Mouse (Mus musculus) frontal cortex, adult (tissue): Measurements from ENCODE around the gene Olfr1231.

Experiments
- ATAC-seq: cut with Nextera tagmentation; 2 replicates; pipeline ENCODE4 v1.9.2; 2017; ENCODE audit warnings: mild to moderate bottlenecking, moderate library complexity, mixed read lengths; ENCODE audit not compliant: low TSS enrichment

Gene Olfr1231

DNA sequence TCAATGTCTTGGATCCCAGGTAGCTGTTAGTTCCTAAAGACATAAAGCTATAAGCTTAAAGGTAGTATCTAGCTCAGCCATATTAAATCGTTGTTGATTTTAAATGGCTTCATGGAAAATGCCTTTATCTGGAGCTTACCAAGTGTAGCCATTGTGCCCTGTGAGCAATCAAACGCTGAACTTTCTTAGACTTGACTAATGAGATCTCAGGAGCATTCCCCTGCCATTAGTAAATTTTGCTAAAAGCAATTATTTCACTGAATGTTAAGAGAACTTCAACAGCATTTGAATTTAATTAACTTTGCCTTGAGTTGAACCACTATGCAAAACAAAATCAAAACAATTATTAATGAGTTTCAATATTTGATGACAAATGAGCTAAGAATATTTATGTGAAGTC, at the start of gene Olfr1231:
Gene Olfr1231 (minus strand): TSS at position 101 of the 400 bp plus-strand sequence.
- no peak for ATAC-seq

DNA sequence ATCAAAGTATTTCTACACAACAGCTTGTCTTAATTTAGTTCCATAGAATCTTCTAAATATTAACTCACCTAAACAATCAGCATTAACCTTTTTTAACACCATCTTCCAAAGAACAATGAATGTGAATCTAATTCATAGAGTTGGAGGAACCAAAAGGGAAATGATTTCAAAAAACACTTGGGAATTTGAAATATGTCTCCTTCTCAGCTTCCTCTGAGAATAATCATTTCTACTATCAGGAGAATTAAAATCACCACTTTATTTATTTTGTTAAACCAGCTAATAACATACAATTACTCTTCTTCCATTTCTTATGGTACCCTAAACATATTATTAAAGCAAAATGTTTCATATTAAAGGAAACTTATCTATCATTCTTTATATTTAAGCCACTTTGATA, 35.4 kb upstream of the Olfr1231 start, which contains the start of gene Olfr1233:
Gene Olfr1233 (minus strand): TSS at position 101 of the 400 bp plus-strand sequence.
- no peak for ATAC-seq

DNA sequence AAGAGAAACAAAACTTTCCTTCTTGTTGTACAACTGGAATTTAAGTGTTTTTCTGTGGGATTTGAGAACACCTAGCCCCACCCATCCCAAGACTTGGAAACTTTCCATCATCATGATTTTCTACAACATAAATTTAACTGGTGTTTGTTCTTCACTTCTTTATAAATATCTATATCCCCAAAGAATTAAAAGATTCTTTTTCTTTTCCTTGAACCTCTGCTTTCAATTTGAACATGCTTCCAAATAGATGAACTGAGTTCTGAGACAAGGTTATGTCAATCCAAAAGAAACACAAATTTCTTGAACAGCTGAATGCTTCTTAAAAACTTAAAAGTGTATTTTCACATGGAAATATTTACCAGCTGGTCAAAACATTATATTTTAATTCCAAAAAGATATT, 22.7 kb upstream of the Olfr1231 start, which contains the start of gene Olfr1232:
Gene Olfr1232 (minus strand): TSS at position 101 of the 400 bp plus-strand sequence.
- no peak for ATAC-seq

- no peak for ATAC-seq
Observed at GRCm38 (mm10) chr2:89297168-89297567, 9.7 kb downstream of the Olfr1231 start, which contains the start of gene Olfr1230. Olfr1230 (minus strand) TSS chr2:89297268.

DNA sequence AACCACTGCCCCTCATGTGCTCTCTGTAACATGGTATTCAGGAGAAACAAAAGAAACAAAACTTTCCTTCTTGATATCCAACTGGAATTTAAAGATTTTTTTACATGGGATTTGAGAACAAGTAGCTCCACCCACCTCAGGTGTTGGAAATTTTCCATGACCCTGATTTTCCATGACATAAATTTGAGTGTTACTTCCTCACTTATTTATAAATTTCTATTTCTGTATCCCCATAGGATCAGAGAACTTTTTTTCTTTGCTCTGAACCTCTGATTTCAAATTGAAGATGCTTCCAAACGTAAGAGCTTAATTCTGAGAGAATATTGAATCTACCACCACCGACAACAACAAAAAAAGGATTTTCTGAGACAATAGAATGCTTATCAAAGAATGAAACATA, 19.0 kb downstream of the Olfr1231 start, which contains the start of gene Olfr1229:
Gene Olfr1229 (minus strand): TSS at position 101 of the 400 bp plus-strand sequence.
- no peak for ATAC-seq

GRCm38 (mm10) chr2:89253962-89254361, 52.9 kb downstream of the Olfr1231 start, which contains the start of gene Olfr1228:
Olfr1228 (minus strand) TSS chr2:89254062.
- ATAC-seq = no peak
